Comparison of ENCODE assay signal across 22 mouse cellular contexts in the genomic region with DNA sequence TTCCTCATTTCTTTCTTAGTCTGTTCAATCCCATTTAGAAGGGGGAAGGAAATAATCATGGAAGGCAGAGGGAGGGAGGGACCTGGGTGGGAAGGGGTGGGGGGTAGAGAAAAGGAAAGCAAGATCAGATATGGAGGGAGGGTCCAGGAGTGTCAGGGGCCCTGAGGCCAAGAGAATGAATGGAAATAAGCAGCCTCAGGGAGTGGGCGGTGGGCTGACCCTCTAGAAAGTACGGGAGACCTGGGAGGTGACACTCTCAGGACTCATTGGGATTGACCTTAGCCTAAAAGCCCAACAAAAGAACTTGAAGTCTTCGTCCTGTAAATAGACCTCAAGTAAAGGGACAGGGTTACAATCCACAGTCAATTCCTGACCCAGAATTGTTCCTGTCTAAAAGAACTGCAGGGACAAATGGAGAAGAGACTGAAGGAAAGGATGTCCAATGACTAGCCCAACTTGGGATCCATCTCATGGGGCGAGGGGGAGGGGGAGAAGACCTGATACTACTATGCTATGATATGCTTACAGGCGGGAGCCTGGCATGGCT.
"Had no signal": no experiment of that assay in that cellular context is flagged by ENCODE, and none has a peak within 500 bp of the region (broad histone marks: within the 10 kb centered on the region; RNA-seq: fewer than 3 reads in every experiment).

No protein-coding gene starts in this region.

- H3K4me1 ChIP-seq: heart, embryonic 10.5 days; heart, embryonic 12.5 days; hindbrain, embryonic 10.5 days; hindbrain, embryonic 12.5 days; intestine, embryonic 15.5 days; limb, embryonic 12.5 days; liver, embryonic 13.5 days had no signal

- H3K36me3 ChIP-seq: heart, embryonic 10.5 days; heart, embryonic 12.5 days; hindbrain, embryonic 10.5 days; hindbrain, embryonic 12.5 days; intestine, embryonic 15.5 days; limb, embryonic 10.5 days; limb, embryonic 12.5 days; liver, embryonic 13.5 days had no signal

- H3K4me3 ChIP-seq: gastrocnemius, adult 2 months; heart, embryonic 10.5 days; heart, embryonic 12.5 days; hindbrain, embryonic 10.5 days; hindbrain, embryonic 12.5 days; intestine, embryonic 15.5 days; layer of hippocampus, adult 2 months; left cerebral cortex, adult 2 months; limb, embryonic 10.5 days; limb, embryonic 12.5 days; liver, embryonic 13.5 days had no signal

- H3K27me3 ChIP-seq: heart, embryonic 12.5 days; hindbrain, embryonic 12.5 days; intestine, embryonic 15.5 days; limb, embryonic 12.5 days; liver, embryonic 13.5 days had no signal

- DNase-seq: gastrocnemius, adult 2 months; gastrocnemius, postnatal 10 days; gastrocnemius, postnatal 25 days; heart, adult 18-20 months; heart, postnatal 10 days; heart, postnatal 4 days; kidney, adult 18-20 months; kidney, adult 8-10 months; kidney, postnatal 10 days; kidney, postnatal 4 days; liver; liver, embryonic 13.5 days had no signal

- H3K27ac ChIP-seq: gastrocnemius, adult 2 months; heart, embryonic 10.5 days; hindbrain, embryonic 10.5 days; hindbrain, embryonic 12.5 days; hindbrain, embryonic 14.5 days; intestine, embryonic 15.5 days; layer of hippocampus, adult 2 months; left cerebral cortex, adult 2 months; limb, embryonic 10.5 days; limb, embryonic 12.5 days; liver, embryonic 13.5 days had no signal
